Mouse (Mus musculus) kidney, postnatal 25 days (tissue): ENCODE results near the gene Slc25a33.

Source experiments
- DNase-seq, 2 experiments: peaks; one replicate each; pipeline ENCODE4 v3.0.0; 2021; ENCODE audit warnings: mixed read lengths in 2 of 2

The Slc25a33 gene

DNA sequence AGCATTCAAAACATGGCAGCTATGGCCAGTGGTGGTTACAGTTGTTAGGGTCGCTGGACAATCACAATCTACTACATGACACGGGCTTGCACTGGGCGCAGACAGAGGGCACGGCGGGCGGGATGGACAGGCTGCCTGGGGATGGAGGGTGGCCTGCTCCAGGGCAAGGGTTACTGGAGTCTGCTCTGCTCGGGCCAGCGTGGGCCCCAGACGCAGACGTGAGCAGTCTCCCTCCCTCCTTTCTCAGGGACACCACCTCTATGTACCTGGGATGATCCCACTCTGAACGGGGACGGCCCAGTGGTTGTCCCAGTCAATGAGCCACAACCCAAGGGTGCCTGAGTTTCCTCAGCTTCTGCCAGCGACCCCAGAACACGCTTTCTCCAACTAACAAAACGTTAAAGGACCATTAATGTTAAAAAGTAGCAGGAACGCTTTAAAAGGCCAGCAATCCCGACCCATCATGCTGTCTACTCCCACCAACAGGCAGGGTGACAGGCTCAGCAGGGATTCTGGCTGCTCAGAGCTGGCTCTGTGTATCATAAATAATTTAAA is 49.1 kb downstream of the Slc25a33 start:
- no peak for DNase-seq

DNA sequence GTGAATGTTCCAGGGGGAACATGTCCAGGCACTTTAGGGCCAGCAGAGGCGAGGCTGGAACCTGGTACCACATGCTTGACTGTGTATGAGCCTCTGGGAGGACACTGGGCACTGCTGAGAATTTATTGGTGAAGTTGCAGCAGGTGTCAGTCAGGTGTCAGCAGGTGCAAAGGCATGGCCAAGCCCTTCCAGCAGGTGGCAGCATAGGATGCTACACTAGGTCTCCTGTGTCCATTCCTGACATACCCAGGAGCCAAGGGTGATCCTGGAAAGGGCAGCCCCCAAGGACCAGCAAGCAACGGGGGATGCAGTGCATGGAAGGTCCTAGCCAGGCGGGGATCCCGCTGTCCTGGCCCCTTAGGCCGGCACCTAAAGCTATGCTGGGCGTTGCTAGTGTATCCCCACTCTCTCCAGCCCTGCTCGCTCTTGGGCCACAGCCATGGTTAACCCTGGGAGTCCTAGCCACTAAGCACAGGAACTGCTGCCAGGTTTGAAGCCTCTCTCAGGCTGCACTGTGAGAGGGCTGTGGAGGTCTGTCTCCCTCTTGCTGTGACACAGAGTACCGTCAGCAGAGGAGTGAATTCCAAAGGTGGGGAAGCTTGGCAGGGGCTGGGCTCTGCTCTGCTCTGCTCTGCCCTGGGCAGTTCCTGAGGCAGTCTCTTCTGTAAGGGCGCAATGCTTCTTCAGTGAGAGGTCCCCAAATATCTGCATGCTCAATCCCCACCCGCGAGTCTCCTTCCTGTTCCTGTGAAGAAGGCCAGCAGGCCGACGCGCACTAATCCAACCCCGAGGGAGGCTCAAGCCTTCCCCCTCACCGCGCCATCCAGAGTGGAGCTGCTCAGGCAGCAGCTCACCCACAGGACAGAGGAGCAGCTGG is 50.0 kb downstream of the Slc25a33 start:
- DNase-seq, result peak; percentile 84 to 86

- DNase-seq, result no peak
Observed at GRCm38 (mm10) chr4:149723021-149723390, 51.1 kb downstream of the Slc25a33 start.

DNA sequence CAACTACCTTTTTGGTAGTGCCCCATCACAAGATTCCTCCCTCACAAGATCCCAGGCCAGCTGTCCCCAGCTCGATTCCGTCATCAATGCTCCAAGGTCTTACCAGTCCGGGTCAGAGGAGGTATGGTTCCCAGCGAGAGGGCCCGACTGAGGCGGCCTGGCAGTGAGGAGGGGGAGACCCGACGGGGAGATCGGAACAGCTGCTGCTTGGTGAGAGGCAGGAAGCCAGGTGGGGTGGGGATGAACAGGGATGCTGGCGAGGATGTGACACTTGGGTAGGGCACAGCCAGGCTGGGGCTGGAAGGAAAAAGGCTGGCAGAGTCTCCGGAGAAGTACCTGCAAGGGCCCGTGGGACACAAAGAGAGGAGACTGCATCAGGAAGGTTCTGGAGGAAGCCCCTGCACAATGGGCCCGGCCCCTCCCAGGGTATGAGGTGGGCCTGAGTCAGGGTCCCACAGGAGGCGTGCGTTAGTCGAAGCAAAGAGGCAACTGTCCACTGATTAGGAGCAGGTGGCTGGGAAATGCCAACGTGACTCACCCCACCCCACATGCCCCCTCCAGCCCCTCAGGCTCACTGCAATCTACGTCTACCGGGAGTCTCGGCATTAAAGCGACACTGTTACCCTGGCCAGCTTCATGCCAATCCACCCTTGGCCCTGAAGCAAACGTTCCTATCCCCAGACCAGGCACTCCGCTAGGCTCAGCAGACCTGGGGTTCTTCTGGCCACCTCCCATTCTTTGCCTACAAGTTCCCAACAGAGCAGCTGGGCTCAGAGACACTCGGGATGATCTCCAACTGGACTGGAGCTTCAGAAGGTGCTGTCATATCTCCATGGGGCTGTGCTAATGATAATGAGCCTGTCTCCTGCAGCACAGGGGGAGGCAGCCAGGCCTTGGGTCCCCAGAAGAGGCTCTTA is 51.7 kb downstream of the Slc25a33 start:
- no peak for DNase-seq

DNA sequence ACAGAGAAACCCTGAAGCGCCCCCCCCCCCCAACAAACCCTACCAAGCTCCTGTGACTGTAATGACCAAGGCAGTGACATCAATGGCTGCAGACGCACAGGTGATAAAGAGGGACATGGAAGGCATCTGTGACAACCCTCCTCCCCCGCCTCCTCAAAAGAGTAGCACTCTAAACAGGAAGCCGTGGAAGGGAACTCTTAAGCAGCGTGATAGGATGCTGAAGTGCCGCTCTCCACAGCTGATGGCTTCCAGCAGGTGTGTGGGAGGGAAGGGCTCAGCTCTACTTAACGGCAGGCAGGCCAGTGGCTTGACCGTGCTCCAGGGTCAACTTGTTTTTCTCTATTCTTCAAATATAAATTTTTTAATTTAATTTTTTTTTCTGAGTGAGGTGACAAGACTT is 52.9 kb downstream of the Slc25a33 start:
- no peak for DNase-seq

GRCm38 (mm10) chr4:149719686-149720085 is 54.4 kb downstream of the Slc25a33 start:
- peak in 1 of 2 experiments; percentile 67 for DNase-seq

GRCm38 (mm10) chr4:149714542-149714941 is 59.5 kb downstream of the Slc25a33 start:
- no peak for DNase-seq

- DNase-seq, result peak; percentile 62 to 66
Observed at GRCm38 (mm10) chr4:149711955-149712354, 62.1 kb downstream of the Slc25a33 start.

DNA sequence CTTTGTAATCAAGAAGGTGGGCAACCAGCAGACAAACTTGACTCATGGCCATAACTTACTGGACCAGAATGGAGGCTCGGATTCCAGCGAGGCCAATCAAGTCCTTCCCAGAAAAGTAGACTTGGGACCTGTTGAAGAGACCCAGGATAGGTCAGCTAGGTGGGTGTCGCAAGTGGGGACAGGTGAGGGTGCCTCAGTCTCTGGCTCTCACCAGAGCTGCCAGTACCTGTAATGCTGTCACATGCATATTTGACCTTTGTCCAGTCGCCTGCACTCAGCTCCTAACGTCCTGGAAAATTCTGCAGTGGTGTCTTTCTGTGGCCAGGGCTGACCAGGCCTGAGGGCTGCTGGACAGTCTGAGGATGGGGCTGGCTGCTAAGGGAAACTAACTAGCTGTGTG is 62.6 kb downstream of the Slc25a33 start:
- DNase-seq, result no peak

- DNase-seq, result peak; percentile 63 to 73
Observed at GRCm38 (mm10) chr4:149710510-149710909, 63.6 kb downstream of the Slc25a33 start.

DNA sequence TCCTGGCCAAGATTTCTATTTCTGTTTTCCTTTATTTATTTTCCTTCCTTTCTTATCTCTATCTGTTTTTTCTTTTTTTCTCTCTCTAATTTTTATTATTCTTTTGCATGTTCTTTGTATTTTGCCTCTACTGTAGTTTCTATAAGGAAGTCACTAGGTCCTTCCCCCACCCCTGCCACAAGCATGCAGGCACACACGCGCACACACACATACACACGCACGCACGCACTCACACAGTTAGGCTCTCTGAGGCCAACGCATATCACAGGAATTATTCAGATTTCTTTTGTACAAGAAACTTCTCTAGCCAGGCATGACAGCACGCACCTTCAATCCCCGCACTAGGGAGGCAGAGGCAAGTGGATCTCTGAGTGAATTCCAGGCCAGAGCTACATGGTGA is 68.1 kb downstream of the Slc25a33 start:
- no peak for DNase-seq

DNA sequence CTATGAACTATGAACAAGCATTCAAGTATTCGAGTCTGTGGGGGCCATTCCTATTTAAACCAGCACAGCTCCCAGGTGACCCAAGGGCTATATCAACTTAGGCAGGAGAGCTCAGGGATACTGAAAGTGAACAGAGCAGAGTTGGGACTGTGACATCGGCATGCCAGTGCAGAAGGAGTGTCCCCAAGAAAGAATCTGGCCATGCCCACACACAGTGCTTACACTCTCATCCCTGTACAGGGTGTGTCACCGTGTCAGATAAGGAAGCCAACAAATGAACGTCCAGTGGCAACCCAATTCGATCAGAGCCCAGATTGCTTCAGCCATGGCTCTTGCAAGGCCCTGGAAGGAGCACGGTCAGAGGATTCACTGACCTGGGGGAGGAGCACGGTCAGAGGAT is 68.8 kb downstream of the Slc25a33 start:
- no peak for DNase-seq

DNA sequence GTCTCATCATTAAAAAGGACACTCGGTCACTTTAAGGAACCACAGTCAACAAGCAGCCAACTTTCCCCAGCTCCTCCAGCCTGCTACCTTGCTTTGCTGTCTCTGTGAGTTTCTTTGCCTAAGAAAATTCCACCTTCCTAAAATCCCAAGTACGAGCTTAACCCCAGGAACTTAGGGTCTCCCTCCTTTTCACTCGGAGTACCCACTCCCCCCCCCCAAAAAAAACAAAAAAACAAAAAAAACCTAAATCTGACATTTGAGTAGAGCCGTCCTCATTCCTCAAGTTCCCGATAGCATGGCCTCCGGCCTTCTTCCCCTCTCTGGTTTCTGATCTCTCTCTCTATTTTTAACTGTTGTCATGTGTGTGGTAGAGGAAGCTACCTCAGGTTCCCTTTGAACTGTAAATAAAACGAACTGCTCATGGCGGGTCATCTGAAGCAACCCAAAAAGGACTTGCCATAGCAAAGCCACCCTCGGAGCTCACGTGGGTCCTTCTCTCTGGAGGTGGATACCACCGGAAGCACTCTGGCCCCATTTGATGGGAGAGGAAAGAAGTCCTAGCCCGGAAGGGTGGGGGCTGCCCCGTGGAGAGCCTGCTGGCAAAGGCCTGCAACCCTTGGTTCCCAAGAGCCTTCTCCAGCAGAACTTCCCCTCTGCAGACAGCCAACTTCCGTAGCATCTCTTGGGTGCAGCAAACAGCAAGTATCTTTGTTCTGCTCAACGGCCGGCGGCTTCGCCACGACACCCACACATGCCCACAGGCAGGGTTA is 71.7 kb downstream of the Slc25a33 start, which contains the start of gene Pik3cd:
Gene Pik3cd (minus strand): TSS at position 362 of the 770 bp plus-strand sequence.
- peak; percentile 13 to 53 for DNase-seq

- DNase-seq, result peak; percentile 51 to 57
Observed at GRCm38 (mm10) chr4:149701426-149702209, 72.5 kb downstream of the Slc25a33 start.

DNA sequence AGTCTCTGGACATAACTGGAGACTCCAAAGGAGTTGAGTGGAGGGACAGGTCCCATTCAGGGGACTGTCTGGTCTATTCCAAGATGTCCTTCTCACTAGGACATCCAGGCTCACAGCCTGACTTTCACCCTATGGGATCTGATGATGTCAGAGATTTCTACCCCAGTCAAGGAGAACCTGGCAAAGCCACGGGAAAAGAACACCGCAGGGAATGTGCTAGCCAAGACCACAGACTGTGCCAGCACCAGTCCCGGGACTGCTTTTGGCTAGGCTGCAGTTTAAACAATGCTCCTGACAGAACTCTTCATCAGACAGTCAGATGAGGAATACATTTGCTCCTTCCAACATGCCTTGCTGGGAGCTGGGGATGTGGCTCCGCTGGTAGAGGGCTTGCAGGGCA is 74.1 kb downstream of the Slc25a33 start:
- DNase-seq, result no peak

DNA sequence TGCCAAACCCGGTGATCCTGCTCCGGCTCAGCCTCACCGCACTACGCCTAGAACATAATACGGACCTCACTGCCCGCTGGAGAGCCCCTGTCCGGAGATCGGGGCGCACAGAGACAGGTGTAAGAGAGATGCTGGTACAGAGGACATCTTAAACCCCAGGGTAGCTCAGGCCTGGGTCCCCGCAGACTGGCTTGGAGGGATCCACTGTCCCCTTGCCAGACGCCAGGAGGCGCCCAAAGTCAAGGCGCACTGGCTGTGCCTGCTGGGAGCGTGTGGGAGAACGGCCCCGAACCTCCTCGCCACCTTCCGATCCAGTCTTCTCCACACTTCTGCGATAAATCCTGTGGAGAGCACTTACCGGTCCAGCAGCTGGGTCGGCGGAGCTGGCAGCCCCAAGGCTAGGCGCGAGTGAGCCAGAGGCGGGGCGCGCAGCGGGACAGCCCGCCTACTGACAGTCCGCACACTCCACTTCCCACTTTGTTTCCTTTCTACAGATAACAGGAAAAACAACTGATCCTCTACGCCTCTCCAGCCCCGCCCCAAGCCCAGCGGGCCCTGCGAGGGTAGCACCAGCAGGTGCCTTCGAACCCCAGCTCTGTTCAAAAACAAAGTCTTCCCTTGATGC is 75.8 kb downstream of the Slc25a33 start:
- DNase-seq, result peak; percentile 51 to 68

DNA sequence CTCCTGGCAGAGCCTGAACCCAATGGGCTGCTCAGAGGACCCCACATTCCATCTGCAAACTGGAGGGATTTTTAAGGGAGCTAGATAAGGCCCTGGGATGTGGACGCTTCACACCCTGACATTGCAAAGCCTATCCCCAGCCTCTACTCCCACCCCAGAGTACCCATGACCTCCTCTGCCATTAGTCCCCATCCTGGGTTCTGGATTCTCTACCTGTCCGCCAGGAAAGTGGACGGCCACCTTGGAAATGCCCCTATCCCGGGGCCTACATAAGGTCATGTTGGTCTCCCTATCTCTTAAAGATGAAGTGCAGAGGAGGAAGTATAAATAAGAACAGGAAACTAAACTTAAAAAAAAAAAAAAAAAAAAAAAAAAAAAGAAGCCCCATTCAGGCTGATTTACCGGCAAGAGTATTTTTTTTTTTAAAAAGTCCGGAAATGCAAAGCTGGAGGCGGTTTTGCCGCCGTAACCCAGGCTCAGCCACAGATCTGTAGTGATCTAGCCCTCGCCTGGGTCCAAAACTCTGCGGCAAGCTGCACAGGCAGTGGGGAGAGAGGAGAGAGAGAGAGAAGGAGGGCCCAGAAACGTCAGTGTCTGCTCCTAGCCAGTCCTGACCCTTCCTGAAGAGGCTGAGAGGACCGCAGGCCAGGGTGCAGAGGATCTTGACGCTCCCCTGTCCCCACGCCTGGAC is 76.4 kb downstream of the Slc25a33 start:
- peak in 1 of 2 experiments; percentile 14 for DNase-seq

DNA sequence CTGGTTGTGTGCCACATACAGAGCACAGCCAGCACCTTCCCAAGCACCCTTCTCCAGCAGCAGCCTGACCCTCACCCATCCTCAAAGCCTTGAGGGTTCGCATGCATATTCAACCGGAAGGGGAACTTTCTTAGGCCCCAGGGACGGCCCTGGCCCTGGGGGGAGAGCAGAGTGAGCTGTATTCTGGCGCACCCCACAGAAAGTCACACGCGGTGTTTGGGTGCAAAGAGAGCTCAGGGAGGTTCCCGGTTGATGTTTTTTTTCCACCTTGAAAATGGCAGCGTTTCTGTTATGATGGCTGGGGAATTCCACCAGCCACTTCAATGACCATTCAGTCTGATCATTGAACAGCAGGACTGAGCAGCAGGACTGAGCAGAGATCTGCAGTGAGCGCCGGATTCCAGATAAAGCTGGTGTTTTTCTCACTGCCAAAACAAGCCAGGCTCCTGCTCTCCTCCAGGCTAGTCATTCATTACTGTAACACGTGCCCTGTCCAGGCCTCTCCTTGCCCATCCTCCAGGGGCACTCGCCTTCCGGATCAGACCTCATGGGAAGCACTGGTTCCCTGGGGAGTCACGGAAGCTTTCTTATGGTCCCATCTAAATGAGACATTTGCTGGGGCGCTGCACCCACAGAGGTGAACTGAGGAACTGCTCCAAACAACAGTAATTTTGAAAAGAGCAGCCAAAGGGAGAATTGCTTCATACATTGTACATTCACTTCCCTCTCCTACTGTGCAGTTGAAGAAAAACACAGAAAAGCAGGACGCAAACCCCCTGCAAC is 77.7 kb downstream of the Slc25a33 start:
- peak; percentile 63 to 84 for DNase-seq
